Mouse (Mus musculus) inflammation-experienced regulatory T-cells, adult 6 months (primary cell): ENCODE data around the gene Hdac1. TPM values are rescaled to one million over a fixed set of nuclear protein-coding genes. Genes with fewer than 3 reads are reported as not detected.

Experiments
- polyA plus RNA-seq, 3 experiments: library from polyadenylated mRNA; unstranded; fragments of 100-300 nt; shearing (Covaris generic); gene quantifications; one replicate each; pipeline ENCODE4 v1.2.1; 2017

Hdac1 gene
- polyA plus RNA-seq, 3 experiments from 2014 or later, result 256 to 267 (median 261) TPM

Other genes starting within 250 kb of the Hdac1 start
- 100 to 1,000 TPM; 289 to 492 (median 352) TPM for gene Rbbp4, start 207.3 kb downstream of the Hdac1 start, polyA plus RNA-seq
- gene Zbtb8os, start 207.0 kb downstream of the Hdac1 start, polyA plus RNA-seq, result 100 to 1,000 TPM; 103 to 158 (median 113) TPM
- gene Zbtb8a, start 164.6 kb downstream of the Hdac1 start, polyA plus RNA-seq, result 1 to 10 TPM; 3.0 to 6.6 (median 5.8) TPM
- gene Zbtb8b, start 101.9 kb downstream of the Hdac1 start, polyA plus RNA-seq, result not detected
- 10 to 100 TPM; 20.2 to 33.8 (median 28.8) TPM for gene Bsdc1, start 81.1 kb downstream of the Hdac1 start, polyA plus RNA-seq
- gene Tssk3, start 51.7 kb downstream of the Hdac1 start, polyA plus RNA-seq, result not detected
- gene Fam229a, start 51.5 kb downstream of the Hdac1 start, polyA plus RNA-seq, result not detected
- 1 to 10 TPM; 2.7 to 4.9 (median 4.4) TPM for gene Marcksl1, start 29.1 kb downstream of the Hdac1 start, polyA plus RNA-seq
- 1,000 to 10,000 TPM; 1,449 to 1,788 (median 1,727) TPM for gene Lck, start 30.9 kb upstream of the Hdac1 start, polyA plus RNA-seq
- under 1 TPM in 2 of 3 experiments, not detected in 1; 0.97 to 0.98 TPM for gene Fam167b, start 35.8 kb upstream of the Hdac1 start, polyA plus RNA-seq
- gene Eif3i, start 57.9 kb upstream of the Hdac1 start, polyA plus RNA-seq, result 100 to 1,000 TPM; 335 to 403 (median 335) TPM
- 100 to 1,000 TPM; 283 to 327 (median 313) TPM for gene Tmem234, start 58.0 kb upstream of the Hdac1 start, polyA plus RNA-seq
- gene Dcdc2b, start 71.5 kb upstream of the Hdac1 start, polyA plus RNA-seq, result 1 to 10 TPM; 2.1 to 5.3 (median 4.3) TPM
- 10 to 100 TPM; 45.5 to 63.3 (median 53.1) TPM for gene Iqcc, start 76.4 kb upstream of the Hdac1 start, polyA plus RNA-seq
- gene Ccdc28b, start 81.2 kb upstream of the Hdac1 start, polyA plus RNA-seq, result 10 to 100 TPM; 30.5 to 54.0 (median 35.4) TPM
- gene Txlna, start 98.4 kb upstream of the Hdac1 start, polyA plus RNA-seq, result 10 to 100 TPM; 17.1 to 26.8 (median 21.4) TPM
- 10 to 100 TPM in 1 of 3 experiments, 1 to 10 TPM in 2; 8.6 to 11.6 (median 9.9) TPM for gene Kpna6, start 130.1 kb upstream of the Hdac1 start, polyA plus RNA-seq
- gene Tmem39b, start 154.1 kb upstream of the Hdac1 start, polyA plus RNA-seq, result 10 to 100 TPM in 2 of 3 experiments, 1 to 10 TPM in 1; 8.3 to 16.1 (median 12.8) TPM
- 10 to 100 TPM; 35.0 to 40.3 (median 39.9) TPM for gene Khdrbs1, start 199.6 kb upstream of the Hdac1 start, polyA plus RNA-seq